Mouse (Mus musculus) erythroblast, embryonic 14.5 days (primary cell): ENCODE results near the gene Ssmem1. TPM values are rescaled to one million over a fixed set of nuclear protein-coding genes. Genes with fewer than 3 reads are reported as not detected.
A peak's percentile ranks its signal among the peaks of the same experiment; 100 is the strongest.

ENCODE experiments used
- H3K27me3 ChIP-seq: 2 replicates; pipeline ENCODE4 v1.6.1; 2012; ENCODE audit warnings: inconsistent platforms; ENCODE audit not compliant: control insufficient read depth
- H3K36me3 ChIP-seq: 2 replicates; pipeline ENCODE4 v1.6.1; 2012; ENCODE audit warnings: mild to moderate bottlenecking, inconsistent platforms; ENCODE audit not compliant: control insufficient read depth
- H3K4me1 ChIP-seq: 2 replicates; pipeline ENCODE4 v1.6.1; 2012; ENCODE audit warnings: inconsistent platforms; ENCODE audit not compliant: control insufficient read depth
- H3K4me3 ChIP-seq: replicated peaks from 2 replicates; pipeline ENCODE3; 2012; ENCODE audit warnings: moderate library complexity, mild to moderate bottlenecking, inconsistent platforms
- H3K9me3 ChIP-seq: 2 replicates; pipeline ENCODE4 v1.6.1; 2012; ENCODE audit warnings: low read length, inconsistent platforms, mixed read lengths; ENCODE audit not compliant: control insufficient read depth
- GATA1 ChIP-seq: IDR thresholded peaks from 2 replicates; pipeline ENCODE4 v1.6.1; 2012; ENCODE audit warnings: low read length, inconsistent platforms, mixed read lengths
- TAL1 ChIP-seq: IDR thresholded peaks from 3 replicates; pipeline ENCODE4 v1.6.1; 2012; ENCODE audit warnings: low read length, inconsistent platforms, mixed read lengths
- polyA plus RNA-seq: library from polyadenylated mRNA; stranded (reverse); fragments of >175 nt; gene quantifications from 2 replicates; pipeline ENCODE4 v1.2.3, GENCODE M21; 2012

Ssmem1 gene
- polyA plus RNA-seq, 1 experiment = not detected

GRCm38 (mm10) chr6:30471706-30472105 lies 37.9 kb upstream of the Ssmem1 start:
- no peaks in the 10 kb centered on the region for H3K9me3 ChIP-seq
- H3K4me3 ChIP-seq = no peak overlapping the region
- peaks cover 2% of the 10 kb centered on the region for H3K4me1 ChIP-seq
- peaks cover 6% of the 10 kb centered on the region for H3K36me3 ChIP-seq
- no peak for TF ChIP-seq GATA1
- no peaks in the 10 kb centered on the region for H3K27me3 ChIP-seq

GRCm38 (mm10) chr6:30476025-30476765 lies 33.5 kb upstream of the Ssmem1 start:
- no peaks in the 10 kb centered on the region for H3K4me1 ChIP-seq
- no peaks in the 10 kb centered on the region for H3K9me3 ChIP-seq
- H3K4me3 ChIP-seq = no peak overlapping the region
- H3K36me3 ChIP-seq = peaks cover 50% of the 10 kb centered on the region
- no peaks in the 10 kb centered on the region for H3K27me3 ChIP-seq
- TF ChIP-seq GATA1 (no peak), TAL1 (no peak)

GRCm38 (mm10) chr6:30477210-30477714 lies 32.4 kb upstream of the Ssmem1 start:
- no peaks in the 10 kb centered on the region for H3K4me1 ChIP-seq
- TF ChIP-seq TAL1 = no peak
- no peak for TF ChIP-seq GATA1
- H3K36me3 ChIP-seq = peaks cover 61% of the 10 kb centered on the region

GRCm38 (mm10) chr6:30477784-30478183 lies 31.9 kb upstream of the Ssmem1 start:
- TF ChIP-seq TAL1 (no peak), GATA1 (no peak)
- Histone ChIP-seq H3K36me3 (peaks cover 66% of the 10 kb centered on the region), H3K27me3 (no peaks in the 10 kb centered on the region), H3K4me3 (no peak overlapping the region), H3K4me1 (no peaks in the 10 kb centered on the region), H3K9me3 (no peaks in the 10 kb centered on the region)

More at GRCm38 (mm10) chr6:30477210-30477714, 32.4 kb upstream of the Ssmem1 start:
- Histone ChIP-seq H3K9me3 (no peaks in the 10 kb centered on the region), H3K27me3 (no peaks in the 10 kb centered on the region), H3K4me3 (no peak overlapping the region)

GRCm38 (mm10) chr6:30479418-30479817 lies 30.2 kb upstream of the Ssmem1 start:
- TF ChIP-seq TAL1 (no peak), GATA1 (no peak)

GRCm38 (mm10) chr6:30482908-30483307 lies 26.7 kb upstream of the Ssmem1 start:
- H3K4me3 ChIP-seq = no peak overlapping the region
- no peaks in the 10 kb centered on the region for H3K27me3 ChIP-seq
- no peaks in the 10 kb centered on the region for H3K4me1 ChIP-seq
- peaks cover 100% of the 10 kb centered on the region for H3K36me3 ChIP-seq
- H3K9me3 ChIP-seq = no peaks in the 10 kb centered on the region
- TF ChIP-seq TAL1 = no peak
- no peak for TF ChIP-seq GATA1

More at GRCm38 (mm10) chr6:30479418-30479817, 30.2 kb upstream of the Ssmem1 start:
- H3K36me3 ChIP-seq = peaks cover 83% of the 10 kb centered on the region
- no peaks in the 10 kb centered on the region for H3K4me1 ChIP-seq
- no peaks in the 10 kb centered on the region for H3K27me3 ChIP-seq
- no peaks in the 10 kb centered on the region for H3K9me3 ChIP-seq
- no peak overlapping the region for H3K4me3 ChIP-seq

GRCm38 (mm10) chr6:30486504-30486903 lies 23.1 kb upstream of the Ssmem1 start:
- TF ChIP-seq GATA1 (no peak), TAL1 (no peak)
- H3K4me3 ChIP-seq = no peak overlapping the region
- H3K9me3 ChIP-seq = no peaks in the 10 kb centered on the region
- H3K36me3 ChIP-seq = peaks cover 99% of the 10 kb centered on the region
- H3K4me1 ChIP-seq = no peaks in the 10 kb centered on the region
- H3K27me3 ChIP-seq = no peaks in the 10 kb centered on the region

GRCm38 (mm10) chr6:30499049-30499448 lies 10.6 kb upstream of the Ssmem1 start:
- no peak for TF ChIP-seq TAL1
- TF ChIP-seq GATA1 = no peak
- peaks cover 17% of the 10 kb centered on the region for H3K4me1 ChIP-seq
- H3K36me3 ChIP-seq = peaks cover 96% of the 10 kb centered on the region
- no peaks in the 10 kb centered on the region for H3K9me3 ChIP-seq
- no peak overlapping the region for H3K4me3 ChIP-seq
- no peaks in the 10 kb centered on the region for H3K27me3 ChIP-seq

GRCm38 (mm10) chr6:30508824-30509223 lies 825 bp upstream of the Ssmem1 start:
- H3K9me3 ChIP-seq = no peaks in the 10 kb centered on the region
- H3K4me3 ChIP-seq = peak overlapping the region; percentile 80
- peaks cover 40% of the 10 kb centered on the region for H3K4me1 ChIP-seq
- H3K27me3 ChIP-seq = no peaks in the 10 kb centered on the region
- no peak for TF ChIP-seq GATA1
- no peak for TF ChIP-seq TAL1
- H3K36me3 ChIP-seq = peaks cover 43% of the 10 kb centered on the region

GRCm38 (mm10) chr6:30510291-30510690 lies 642 bp downstream of the Ssmem1 start:
- Histone ChIP-seq H3K9me3 (no peaks in the 10 kb centered on the region), H3K4me1 (peaks cover 36% of the 10 kb centered on the region), H3K36me3 (peaks cover 28% of the 10 kb centered on the region), H3K4me3 (peak overlapping the region; percentile 80), H3K27me3 (no peaks in the 10 kb centered on the region)
- no peak for TF ChIP-seq GATA1
- TF ChIP-seq TAL1 = no peak
